Mouse (Mus musculus) hindbrain, embryonic 14.5 days (tissue): ENCODE data around the gene Scn8a. TPM values are rescaled to one million over a fixed set of nuclear protein-coding genes. Genes with fewer than 3 reads are reported as not detected.
A peak's percentile ranks its signal among the peaks of the same experiment; 100 is the strongest.

ENCODE experiments used
- ATAC-seq: fragments of 200-750 bp; cut with Nextera tagmentation; 2 replicates; pipeline ENCODE4 v1.8.0; 2017; ENCODE audit warnings: moderate number of reproducible peaks, mild to moderate bottlenecking, moderate TSS enrichment, moderate library complexity; ENCODE audit not compliant: low FRiP score
- DNase-seq: peaks from one replicate; pipeline ENCODE4 v3.0.0-alpha.2; 2015; ENCODE audit warnings: low spot score
- H3K27ac ChIP-seq: fragments of 300-500 bp; sonication (generic); 2 replicates; pipeline ENCODE4 v1.5.1; 2014; ENCODE audit warnings: mild to moderate bottlenecking, moderate library complexity
- H3K27me3 ChIP-seq: fragments of 300-500 bp; sonication (generic); 2 replicates; pipeline ENCODE4 v1.6.1; 2014; ENCODE audit warnings: mild to moderate bottlenecking, low read length, mixed read lengths; ENCODE audit not compliant: control insufficient read depth, insufficient read depth
- H3K36me3 ChIP-seq: fragments of 300-500 bp; sonication (generic); replicated peaks from 2 replicates; pipeline ENCODE4 v1.6.1; 2014; ENCODE audit not compliant: control insufficient read depth, insufficient read depth
- H3K4me1 ChIP-seq: fragments of 300-500 bp; sonication (generic); replicated peaks from 2 replicates; pipeline ENCODE4 v1.6.1; 2014; ENCODE audit warnings: antibody characterized with exemption, low read length, mixed read lengths; ENCODE audit not compliant: control insufficient read depth, insufficient read depth
- H3K4me2 ChIP-seq: fragments of 300-500 bp; sonication (generic); replicated peaks from 2 replicates; pipeline ENCODE4 v1.6.1; 2014; ENCODE audit warnings: mild to moderate bottlenecking, moderate library complexity
- H3K4me3 ChIP-seq: fragments of 300-500 bp; sonication (generic); replicated peaks from 2 replicates; pipeline ENCODE4 v1.5.1; 2014; ENCODE audit warnings: mild to moderate bottlenecking, low read length
- H3K9ac ChIP-seq: fragments of 300-500 bp; sonication (generic); 2 replicates; pipeline ENCODE4 v1.6.1; 2014
- H3K9me3 ChIP-seq: fragments of 300-500 bp; sonication (generic); 2 replicates; pipeline ENCODE4 v1.6.1; 2016; ENCODE audit warnings: low read length; ENCODE audit not compliant: control insufficient read depth
- WGBS: fragments of 180-500 bp; shearing (Covaris S2); extraction: QIAGEN DNeasy Blood & Tissue Kit; methylation state at CpG from one replicate; pipeline ENCODE4 v1.1.7; 2014; 5-methylcytosine and 5-hydroxymethylcytosine counted together
- polyA plus RNA-seq: library from polyadenylated mRNA; unstranded; fragments of >200 nt; fragmentation: Nextera tagmentation; extraction: Ambion mirVana; gene quantifications from 2 replicates; pipeline ENCODE4 v1.2.1, GENCODE M21; 2014

Scn8a gene
- polyA plus RNA-seq, 1 experiment from 2014 or later = 23.2 TPM

DNA sequence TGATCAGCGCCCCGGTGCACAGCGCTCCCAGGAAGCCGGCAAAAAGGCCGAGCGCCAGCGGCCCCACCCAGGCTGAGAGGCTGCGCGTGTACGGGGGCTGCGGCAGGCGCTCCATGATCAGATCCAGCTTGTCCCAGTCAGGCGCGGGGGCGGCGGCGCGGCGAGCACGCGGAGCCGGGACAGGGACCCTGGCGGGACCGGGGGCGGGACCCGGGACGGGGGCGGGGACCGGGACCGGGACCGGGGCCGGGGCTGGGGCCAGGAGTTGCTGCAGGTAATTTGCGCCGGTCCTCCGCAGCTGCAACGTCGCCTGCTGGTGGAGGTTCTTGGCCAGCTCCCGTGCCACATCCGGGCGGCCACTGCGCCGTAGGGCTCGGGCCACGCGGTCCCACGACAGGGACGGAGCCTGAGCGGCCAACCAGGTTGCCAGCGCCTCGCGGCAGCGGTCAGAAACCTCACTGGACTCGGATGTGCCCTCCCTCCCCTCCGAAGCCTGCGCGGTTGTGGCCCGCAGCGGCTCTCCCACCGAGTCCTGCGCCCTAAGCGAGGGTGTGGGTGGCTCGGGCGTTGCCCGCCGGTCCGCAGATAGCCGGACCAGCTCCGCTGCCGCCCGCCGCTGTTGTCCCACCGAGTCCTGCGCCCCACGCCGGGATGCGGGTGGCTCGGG is 177.0 kb downstream of the Scn8a start:
- H3K27ac ChIP-seq = no peak overlapping the region
- H3K36me3 ChIP-seq = no peaks in the 10 kb centered on the region
- H3K9ac ChIP-seq = peak overlapping the region; percentile 70
- peaks cover 48% of the 10 kb centered on the region for H3K27me3 ChIP-seq
- WGBS = under 1% methylated on average over 74 of the region's 77 CpGs
- H3K4me1 ChIP-seq = peaks cover 18% of the 10 kb centered on the region
- ATAC-seq (peak; percentile 34; the same call in 1 of the 2 replicates), DNase-seq (peak; percentile 45)
- H3K9me3 ChIP-seq = no peaks in the 10 kb centered on the region
- H3K4me3 ChIP-seq = peak overlapping the region; percentile 50
- H3K4me2 ChIP-seq = peak overlapping the region; percentile 99

DNA sequence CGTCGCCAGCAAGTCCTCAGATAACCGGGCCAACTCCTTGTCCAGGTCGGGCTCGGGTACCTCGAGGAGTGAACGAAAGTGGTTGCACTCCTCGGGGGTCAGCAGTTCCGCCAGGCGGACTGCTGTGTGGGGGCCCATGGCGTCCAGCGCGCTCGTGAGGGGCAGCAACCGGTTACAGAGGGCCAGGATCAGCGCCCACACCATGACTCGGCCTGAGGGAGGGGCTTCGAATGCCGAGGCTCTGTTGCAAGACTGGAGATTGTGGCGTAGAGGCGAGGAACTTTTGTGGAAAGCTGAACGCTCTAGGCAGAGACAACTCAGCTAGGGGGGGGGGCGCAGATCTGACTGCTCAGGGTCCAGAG is 177.5 kb downstream of the Scn8a start, which contains the start of gene Gm47841:
TSS of gene Gm47841 (minus strand) at position 204 of the 362 bp plus-strand sequence.
- 2% methylated on average over 23 of the region's 23 CpGs for WGBS
- ATAC-seq (0 out of 2 replicates have a peak, but pooled peaks have one; percentile 9), DNase-seq (no peak)
- peaks cover 54% of the 10 kb centered on the region for H3K27me3 ChIP-seq
- H3K27ac ChIP-seq = no peak within 1 kb of the TSS
- peak within 1 kb of the TSS; percentile 99 for H3K4me2 ChIP-seq
- H3K9me3 ChIP-seq = no peaks in the 10 kb centered on the region
- peaks cover 18% of the 10 kb centered on the region for H3K4me1 ChIP-seq
- H3K9ac ChIP-seq = peak within 1 kb of the TSS; percentile 70
- H3K4me3 ChIP-seq = peak within 1 kb of the TSS; percentile 50
- no peaks in the 10 kb centered on the region for H3K36me3 ChIP-seq

DNA sequence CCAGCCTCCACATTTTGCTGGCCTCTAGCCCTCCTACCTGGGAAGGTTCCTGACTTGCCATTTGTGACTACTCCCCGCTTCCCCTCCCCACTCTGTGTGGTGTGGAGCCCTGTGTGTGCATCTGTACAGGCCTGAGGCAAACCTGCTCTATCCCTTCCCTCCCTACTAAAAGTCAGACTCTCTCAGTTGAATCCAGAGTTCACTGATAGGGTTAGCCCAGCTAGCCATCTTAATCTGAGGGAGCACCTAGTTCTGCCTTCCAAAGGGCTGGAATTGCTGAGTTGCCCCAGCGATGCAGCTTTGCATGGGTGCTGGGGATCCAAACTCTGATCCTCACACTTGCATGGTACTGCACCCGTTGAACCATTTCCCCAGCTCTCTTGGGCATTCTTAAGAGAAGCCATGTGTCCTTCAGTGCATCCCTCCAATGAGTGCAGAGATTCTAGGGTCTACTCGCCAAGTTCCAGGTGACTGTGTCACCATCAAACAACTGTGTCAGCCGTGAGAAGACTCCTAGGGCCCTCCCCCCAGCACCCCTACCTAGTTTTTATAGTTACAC is 178.8 kb downstream of the Scn8a start:
- ATAC-seq (no peak), DNase-seq (no peak)
- no peaks in the 10 kb centered on the region for H3K36me3 ChIP-seq
- H3K4me1 ChIP-seq = peaks cover 18% of the 10 kb centered on the region
- 59% methylated on average over 5 of the region's 5 CpGs for WGBS
- H3K9me3 ChIP-seq = no peaks in the 10 kb centered on the region
- H3K27ac ChIP-seq = no peak overlapping the region
- H3K9ac ChIP-seq = no peak overlapping the region
- H3K27me3 ChIP-seq = peaks cover 64% of the 10 kb centered on the region
- H3K4me3 ChIP-seq = no peak overlapping the region
- H3K4me2 ChIP-seq = no peak overlapping the region

DNA sequence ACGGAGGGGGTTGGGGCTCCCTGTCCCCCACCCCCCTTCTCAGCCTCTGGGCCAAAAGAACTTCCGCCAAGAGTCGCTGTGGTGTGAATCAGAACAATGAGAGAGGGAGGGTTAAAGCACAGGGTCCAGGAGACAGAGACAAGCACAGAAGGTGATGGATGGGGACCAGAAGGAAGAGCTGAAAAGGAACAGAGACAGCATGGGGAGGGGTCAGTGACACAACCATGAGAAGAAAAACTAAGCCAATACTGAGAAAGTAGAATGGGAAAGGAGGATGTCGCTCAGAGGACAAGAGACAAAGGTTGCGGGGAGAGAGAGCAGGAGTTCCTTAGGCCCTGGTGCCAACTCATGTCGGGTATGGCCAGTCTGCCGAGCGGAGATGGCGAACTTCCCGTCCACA is 182.2 kb downstream of the Scn8a start:
- Histone ChIP-seq H3K4me3 (no peak overlapping the region), H3K9ac (no peak overlapping the region), H3K27me3 (peaks cover 55% of the 10 kb centered on the region), H3K27ac (no peak overlapping the region), H3K36me3 (no peaks in the 10 kb centered on the region), H3K9me3 (no peaks in the 10 kb centered on the region), H3K4me2 (no peak overlapping the region), H3K4me1 (peaks cover 7% of the 10 kb centered on the region)
- no peak for DNase-seq
- ATAC-seq = no peak
- 27% methylated on average over 10 of the region's 10 CpGs for WGBS

DNA sequence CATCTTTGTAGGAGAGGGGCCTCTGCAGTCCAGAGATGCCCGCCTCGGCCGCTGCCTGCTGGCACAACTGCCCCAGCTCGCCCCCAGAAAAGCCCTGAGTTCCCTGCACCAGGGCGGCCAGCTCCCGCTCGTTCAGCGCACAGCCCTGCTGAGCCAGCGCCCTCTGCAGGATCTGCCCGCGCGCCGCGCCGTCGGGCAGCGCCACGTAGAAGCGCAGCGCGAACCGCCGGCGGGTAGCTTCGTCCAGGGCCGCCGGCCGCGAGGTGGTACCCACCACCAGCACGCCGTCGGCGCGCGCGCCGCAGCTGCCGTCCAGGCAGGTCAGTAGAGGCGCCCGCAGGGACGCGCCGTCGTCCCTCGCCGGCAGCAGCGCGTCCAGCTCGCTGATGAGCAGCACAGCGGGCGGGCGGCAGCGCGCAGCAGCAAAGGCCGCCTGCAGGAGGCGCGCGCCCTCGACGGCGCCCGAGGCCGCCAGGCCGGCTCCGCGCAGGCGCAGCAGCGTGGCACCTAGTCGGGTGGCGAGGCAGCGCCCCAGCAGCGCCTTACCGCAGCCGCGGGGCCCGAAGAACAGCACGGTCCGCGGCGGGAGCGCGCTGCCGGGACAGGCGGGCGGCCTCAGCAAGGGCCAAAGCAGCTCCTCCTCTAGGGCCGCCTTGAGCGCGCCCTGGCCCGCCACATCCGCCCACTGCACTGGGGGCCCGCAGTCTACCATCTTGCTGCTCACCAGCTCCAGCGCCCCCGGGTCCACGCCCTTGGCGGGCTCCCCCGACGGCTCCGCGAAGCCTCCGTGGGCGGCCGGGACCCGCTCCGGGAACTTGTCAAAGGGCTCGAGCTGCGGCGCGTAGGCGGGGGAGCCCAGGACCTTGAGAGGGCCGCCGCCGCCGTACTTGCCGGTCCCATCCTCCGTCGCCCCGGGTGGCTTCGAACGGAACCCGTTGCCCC is 183.2 kb downstream of the Scn8a start:
- no peaks in the 10 kb centered on the region for H3K9me3 ChIP-seq
- H3K4me2 ChIP-seq = peak overlapping the region; percentile 55
- peak overlapping the region; percentile 42; the same call in 1 of the 2 replicates for H3K9ac ChIP-seq
- peaks cover 45% of the 10 kb centered on the region for H3K27me3 ChIP-seq
- 6% methylated on average over 106 of the region's 120 CpGs for WGBS
- no peaks in the 10 kb centered on the region; the same call in 1 of the 2 replicates for H3K4me1 ChIP-seq
- H3K27ac ChIP-seq = no peak overlapping the region
- ATAC-seq (no peak), DNase-seq (peak; percentile 46)
- H3K4me3 ChIP-seq = peak overlapping the region; percentile 35
- no peaks in the 10 kb centered on the region for H3K36me3 ChIP-seq

DNA sequence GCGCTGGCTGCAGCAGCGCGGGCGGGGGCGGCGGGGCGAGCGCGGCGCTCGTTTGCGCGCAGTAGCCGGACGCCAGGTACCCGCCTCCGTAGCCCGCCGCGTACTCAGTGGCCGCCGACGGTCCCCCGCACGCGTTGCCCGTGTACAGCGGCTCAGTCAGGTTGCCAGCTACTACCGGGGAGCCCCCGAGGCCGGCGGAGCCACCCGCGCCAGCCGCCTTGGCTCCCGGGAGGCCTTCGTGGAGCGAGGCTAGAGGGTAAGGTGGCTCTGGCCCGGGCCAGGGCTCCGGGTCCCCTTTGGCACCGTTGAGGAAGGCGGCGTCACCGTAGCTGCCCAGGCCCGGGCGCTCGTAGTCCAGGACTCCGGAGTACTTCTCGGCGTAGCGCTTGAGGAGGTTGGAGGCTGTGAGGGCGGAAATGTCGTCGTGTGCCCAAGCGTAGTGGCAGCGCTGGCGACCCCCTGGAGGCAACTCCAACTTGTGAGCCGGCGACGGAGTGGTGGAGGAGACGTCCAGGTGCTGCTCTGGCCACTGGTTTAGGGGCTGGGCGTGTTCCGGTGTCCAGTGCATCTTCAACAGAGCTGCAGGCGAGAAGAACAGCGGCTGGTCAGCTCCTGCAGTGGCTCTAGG is 184.3 kb downstream of the Scn8a start:
- Histone ChIP-seq H3K4me2 (peak overlapping the region; percentile 55), H3K36me3 (no peaks in the 10 kb centered on the region), H3K4me1 (no peaks in the 10 kb centered on the region; the same call in 1 of the 2 replicates), H3K4me3 (peak overlapping the region; percentile 35), H3K27ac (no peak overlapping the region), H3K9me3 (no peaks in the 10 kb centered on the region), H3K27me3 (peaks cover 42% of the 10 kb centered on the region), H3K9ac (peak overlapping the region; percentile 42; the same call in 1 of the 2 replicates)
- ATAC-seq = no peak
- 11% methylated on average over 57 of the region's 65 CpGs for WGBS
- DNase-seq = no peak

DNA sequence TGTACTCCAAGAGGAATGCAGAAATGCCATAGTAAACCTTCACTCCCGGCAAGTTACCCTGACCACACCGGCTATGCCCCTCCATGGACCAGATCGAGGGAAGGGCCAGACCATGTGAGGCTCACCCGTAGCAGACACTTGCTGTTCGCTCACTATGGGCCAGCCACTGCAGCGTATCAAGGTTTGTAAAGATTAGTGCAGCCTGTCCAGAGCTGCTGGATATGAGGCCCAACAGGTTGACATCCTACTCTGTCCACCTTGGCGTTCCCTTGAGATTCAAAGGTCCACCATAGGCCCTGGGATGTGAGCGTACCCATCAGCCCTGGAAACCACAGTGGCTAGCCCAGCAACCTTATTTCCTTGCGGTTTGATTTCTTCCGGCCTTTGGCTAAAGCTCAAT is 184.9 kb downstream of the Scn8a start:
- Histone ChIP-seq H3K4me1 (peaks cover 3% of the 10 kb centered on the region; the same call in 1 of the 2 replicates), H3K27me3 (peaks cover 42% of the 10 kb centered on the region), H3K4me3 (no peak overlapping the region), H3K36me3 (no peaks in the 10 kb centered on the region), H3K27ac (no peak overlapping the region), H3K9ac (no peak overlapping the region), H3K4me2 (peak overlapping the region; percentile 55; the same call in 1 of the 2 replicates), H3K9me3 (no peaks in the 10 kb centered on the region)
- WGBS = 70% methylated on average over 10 of the region's 10 CpGs
- ATAC-seq = no peak
- no peak for DNase-seq

DNA sequence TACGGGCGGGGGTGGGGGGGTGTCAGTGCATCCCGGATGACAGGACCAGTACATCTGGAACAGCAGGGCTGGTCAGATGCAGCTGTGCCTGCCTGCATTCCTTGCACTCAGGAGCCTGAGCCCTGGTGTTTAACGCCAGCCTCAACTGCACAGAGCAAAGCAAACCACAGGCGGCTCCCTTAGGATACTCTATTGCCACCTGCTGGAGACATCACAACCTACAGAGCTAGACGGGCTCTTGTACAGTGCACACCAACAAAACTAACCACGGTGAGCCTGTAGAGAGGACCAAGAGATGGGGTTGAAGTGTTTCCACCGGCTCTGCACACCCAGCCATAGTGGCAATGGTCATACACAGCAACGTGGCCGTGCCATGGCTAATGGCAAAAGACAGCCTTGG is 186.6 kb downstream of the Scn8a start:
- no peak overlapping the region for H3K4me2 ChIP-seq
- H3K4me3 ChIP-seq = no peak overlapping the region
- H3K9ac ChIP-seq = no peak overlapping the region
- H3K9me3 ChIP-seq = no peaks in the 10 kb centered on the region
- WGBS = 41% methylated on average over 10 of the region's 10 CpGs
- no peak overlapping the region for H3K27ac ChIP-seq
- ATAC-seq (peak; percentile 75), DNase-seq (peak; percentile 71)
- H3K36me3 ChIP-seq = no peaks in the 10 kb centered on the region
- H3K27me3 ChIP-seq = peaks cover 38% of the 10 kb centered on the region
- H3K4me1 ChIP-seq = peaks cover 14% of the 10 kb centered on the region
